Comparison of ENCODE assay signal across 26 mouse cellular contexts in genomic region chr12:10549481-10550201, GRCm38 (mm10).
DNase-seq lines count a peak whose midpoint lies in the region; ATAC-seq and TF ChIP-seq lines count a peak whose summit lies in the region.
"Had no signal": no experiment of that assay in that cellular context is flagged by ENCODE, and none has a peak within 500 bp of the region (broad histone marks: within the 10 kb centered on the region; RNA-seq: fewer than 3 reads in every experiment).

No protein-coding gene starts in this region.

- H3K9me3 ChIP-seq in embryonic facial prominence, embryonic 14.5 days (ENCODE audit: control insufficient read depth, low read length) = 0 out of 2 replicates have a peak, but pooled peaks cover 1% of the 10 kb centered on the region
- H3K9me3 ChIP-seq in embryonic facial prominence, embryonic 10.5 days = peaks cover 6% of the 10 kb centered on the region; the same call in 1 of the 2 replicates
- H3K9me3 ChIP-seq in kidney, embryonic 16.5 days (ENCODE audit: low read length) = no peaks in the 10 kb centered on the region
- no peaks in the 10 kb centered on the region for H3K9me3 ChIP-seq in lung, embryonic 14.5 days (ENCODE audit: low read depth, low read length)
- H3K9me3 ChIP-seq in limb, embryonic 14.5 days (ENCODE audit: control insufficient read depth, low read length) = no peaks in the 10 kb centered on the region
- H3K9me3 ChIP-seq: forebrain, embryonic 12.5 days; forebrain, embryonic 15.5 days; heart, embryonic 10.5 days; heart, embryonic 13.5 days had no signal

- DNase-seq in embryonic facial prominence, embryonic 14.5 days (ENCODE audit: low spot score) = peak; percentile 56
- DNase-seq in embryonic facial prominence, embryonic 10.5 days (ENCODE audit: low spot score) = no peak
- DNase-seq in kidney, adult 2 months = no peak
- peak; percentile 23 for DNase-seq in lung, embryonic 14.5 days
- DNase-seq in lung, postnatal 14 days = no peak
- DNase-seq in limb, embryonic 14.5 days (ENCODE audit: low spot score) = peak; percentile 69
- no peak for DNase-seq in right cerebral cortex, adult 2 months (ENCODE audit: low spot score in 2 of 2)
- DNase-seq: adrenal gland, adult 2 months; adrenal gland, postnatal 14 days; cerebellum, adult 11-12 months; cerebellum, adult 8-10 months; cerebellum, postnatal 14 days; gastrocnemius, postnatal 10 days; gastrocnemius, postnatal 36 days; heart, adult 2 months; heart, postnatal 14 days; heart, postnatal 4 days had no signal

- 0 out of 2 replicates have a peak, but pooled peaks cover 5% of the 10 kb centered on the region for H3K4me1 ChIP-seq in embryonic facial prominence, embryonic 14.5 days (ENCODE audit: control insufficient read depth, insufficient read depth, low read length)
- no peaks in the 10 kb centered on the region for H3K4me1 ChIP-seq in embryonic facial prominence, embryonic 10.5 days
- no peaks in the 10 kb centered on the region for H3K4me1 ChIP-seq in kidney, embryonic 16.5 days (ENCODE audit: insufficient read depth, low read length)
- no peaks in the 10 kb centered on the region for H3K4me1 ChIP-seq in kidney, adult 2 months (ENCODE audit: control insufficient read depth, insufficient read depth, low read length)
- H3K4me1 ChIP-seq in lung, embryonic 14.5 days (ENCODE audit: insufficient read depth) = no peaks in the 10 kb centered on the region
- H3K4me1 ChIP-seq in limb, embryonic 14.5 days (ENCODE audit: control insufficient read depth, insufficient read depth, low read length) = peaks cover 7% of the 10 kb centered on the region; the same call in 1 of the 2 replicates
- H3K4me1 ChIP-seq: forebrain, embryonic 12.5 days; forebrain, embryonic 15.5 days; heart, embryonic 10.5 days; heart, embryonic 13.5 days had no signal

- H3K4me3 ChIP-seq in embryonic facial prominence, embryonic 14.5 days (ENCODE audit: low read depth, low read length) = no peak overlapping the region
- no peak overlapping the region for H3K4me3 ChIP-seq in embryonic facial prominence, embryonic 10.5 days
- no peak overlapping the region for H3K4me3 ChIP-seq in kidney, embryonic 16.5 days (ENCODE audit: low read length)
- no peak overlapping the region for H3K4me3 ChIP-seq in kidney, adult 2 months (ENCODE audit: insufficient read depth, low read depth, low read length)
- H3K4me3 ChIP-seq in lung, embryonic 14.5 days (ENCODE audit: low read depth, low read length) = no peak overlapping the region
- H3K4me3 ChIP-seq in limb, embryonic 14.5 days (replicated peaks; ENCODE audit: low read length) = no peak overlapping the region
- H3K4me3 ChIP-seq: embryonic facial prominence, embryonic 12.5 days; erythroblast, embryonic 14.5 days; forebrain, embryonic 12.5 days; forebrain, embryonic 15.5 days; heart, adult 2 months; heart, embryonic 10.5 days; heart, embryonic 13.5 days had no signal

- H3K9ac ChIP-seq in embryonic facial prominence, embryonic 14.5 days (ENCODE audit: low read depth, low read length) = no peak overlapping the region
- H3K9ac ChIP-seq in kidney, embryonic 16.5 days (replicated peaks; ENCODE audit: low read length) = no peak overlapping the region
- H3K9ac ChIP-seq in lung, embryonic 14.5 days = no peak overlapping the region
- H3K9ac ChIP-seq in limb, embryonic 14.5 days (ENCODE audit: low read depth, low read length, severe bottlenecking) = no peak overlapping the region
- H3K9ac ChIP-seq: embryonic facial prominence, embryonic 12.5 days; forebrain, embryonic 12.5 days; forebrain, embryonic 15.5 days; heart, embryonic 13.5 days; hindbrain, embryonic 14.5 days had no signal

- H3K27ac ChIP-seq in embryonic facial prominence, embryonic 14.5 days (replicated peaks; ENCODE audit: low read depth, low read length) = no peak overlapping the region
- no peak overlapping the region for H3K27ac ChIP-seq in embryonic facial prominence, embryonic 10.5 days (replicated peaks)
- H3K27ac ChIP-seq in kidney, embryonic 16.5 days (ENCODE audit: low read length) = no peak overlapping the region
- H3K27ac ChIP-seq in kidney, adult 2 months (ENCODE audit: insufficient read depth, low read depth, low read length) = no peak overlapping the region
- H3K27ac ChIP-seq in lung, embryonic 14.5 days (ENCODE audit: low read depth) = no peak overlapping the region
- 0 out of 2 replicates have a peak overlapping the region, but pooled peaks have one; percentile 46 for H3K27ac ChIP-seq in limb, embryonic 14.5 days (replicated peaks; ENCODE audit: low read depth, low read length)
- H3K27ac ChIP-seq: embryonic facial prominence, embryonic 12.5 days; forebrain, embryonic 12.5 days; forebrain, embryonic 15.5 days; heart, adult 2 months; heart, embryonic 10.5 days; heart, embryonic 13.5 days; hindbrain, embryonic 14.5 days; hindbrain, postnatal 0 days had no signal

- H3K4me2 ChIP-seq in embryonic facial prominence, embryonic 14.5 days (ENCODE audit: low read depth, low read length) = no peak overlapping the region
- no peak overlapping the region for H3K4me2 ChIP-seq in kidney, embryonic 16.5 days (replicated peaks; ENCODE audit: low read depth, low read length)
- H3K4me2 ChIP-seq in lung, embryonic 14.5 days = no peak overlapping the region
- no peak overlapping the region for H3K4me2 ChIP-seq in limb, embryonic 14.5 days (replicated peaks; ENCODE audit: low read depth, low read length, severe bottlenecking)
- H3K4me2 ChIP-seq: embryonic facial prominence, embryonic 12.5 days; forebrain, embryonic 12.5 days; forebrain, embryonic 15.5 days; heart, embryonic 13.5 days; hindbrain, embryonic 14.5 days had no signal

- ATAC-seq in embryonic facial prominence, embryonic 14.5 days (ENCODE audit: low read depth) = no peak
- peak; percentile 31; the same call in 1 of the 2 replicates for ATAC-seq in kidney, embryonic 16.5 days (ENCODE audit: low FRiP score, low TSS enrichment)
- ATAC-seq in lung, embryonic 14.5 days (ENCODE audit: insufficient read depth) = no peak
- ATAC-seq in limb, embryonic 14.5 days (ENCODE audit: low FRiP score, low read depth) = peak; percentile 53; the same call in 1 of the 2 replicates
- ATAC-seq: forebrain, embryonic 15.5 days; hindbrain, postnatal 0 days had no signal

- TF ChIP-seq CTCF in kidney, adult 2 months (conservative IDR thresholded peaks at IDR 0.05; ENCODE audit: insufficient read depth, insufficient read length, low read depth, low read length) = no peak
- TF ChIP-seq CTCF in lung, embryonic 14.5 days (IDR thresholded peaks at IDR 0.05; ENCODE audit: low read depth) = no peak

- 9% methylated on average over 1 of the region's 1 CpGs for WGBS in embryonic facial prominence, embryonic 14.5 days
- 40% methylated on average over 1 of the region's 1 CpGs for WGBS in embryonic facial prominence, embryonic 10.5 days
- WGBS in kidney, embryonic 16.5 days = 31% methylated on average over 1 of the region's 1 CpGs
- WGBS in kidney, adult 2 months = 14% methylated on average over 1 of the region's 1 CpGs
- 11% methylated on average over 1 of the region's 1 CpGs for WGBS in lung, embryonic 14.5 days
- 28% methylated on average over 1 of the region's 1 CpGs for WGBS in limb, embryonic 14.5 days

- no peak for TF ChIP-seq POLR2A in kidney, adult 2 months (IDR thresholded peaks at IDR 0.05; ENCODE audit: low read depth, low read length)
- no peak for TF ChIP-seq POLR2A in limb, embryonic 14.5 days (IDR thresholded peaks at IDR 0.05; ENCODE audit: borderline replicate concordance, extremely low read depth, insufficient read depth, insufficient read length)

- H3K27me3 ChIP-seq in embryonic facial prominence, embryonic 14.5 days (replicated peaks; ENCODE audit: control insufficient read depth, insufficient read depth, low read length) = no peaks in the 10 kb centered on the region
- no peaks in the 10 kb centered on the region for H3K27me3 ChIP-seq in embryonic facial prominence, embryonic 10.5 days (replicated peaks; ENCODE audit: low read depth, poor library complexity, severe bottlenecking)
- H3K27me3 ChIP-seq in kidney, embryonic 16.5 days (ENCODE audit: insufficient read depth, low read length) = no peaks in the 10 kb centered on the region
- no peaks in the 10 kb centered on the region for H3K27me3 ChIP-seq in kidney, adult 2 months (replicated peaks; ENCODE audit: control insufficient read depth, insufficient read depth, low read length)
- no peaks in the 10 kb centered on the region for H3K27me3 ChIP-seq in lung, embryonic 14.5 days (ENCODE audit: insufficient read depth, low read length)
- no peaks in the 10 kb centered on the region for H3K27me3 ChIP-seq in limb, embryonic 14.5 days (ENCODE audit: control insufficient read depth, insufficient read depth, low read length)
- H3K27me3 ChIP-seq: embryonic facial prominence, embryonic 12.5 days; forebrain, embryonic 12.5 days; forebrain, embryonic 15.5 days; heart, embryonic 13.5 days had no signal

- H3K36me3 ChIP-seq in embryonic facial prominence, embryonic 14.5 days (ENCODE audit: control insufficient read depth, insufficient read depth, low read length) = no peaks in the 10 kb centered on the region
- no peaks in the 10 kb centered on the region for H3K36me3 ChIP-seq in embryonic facial prominence, embryonic 10.5 days (replicated peaks)
- H3K36me3 ChIP-seq in kidney, embryonic 16.5 days (ENCODE audit: insufficient read depth, low read length) = no peaks in the 10 kb centered on the region
- H3K36me3 ChIP-seq in kidney, adult 2 months (ENCODE audit: control insufficient read depth, insufficient read depth, low read length) = no peaks in the 10 kb centered on the region
- no peaks in the 10 kb centered on the region for H3K36me3 ChIP-seq in lung, embryonic 14.5 days (ENCODE audit: insufficient read depth)
- H3K36me3 ChIP-seq in limb, embryonic 14.5 days (ENCODE audit: control insufficient read depth, insufficient read depth, low read length) = no peaks in the 10 kb centered on the region
- H3K36me3 ChIP-seq: embryonic facial prominence, embryonic 12.5 days; forebrain, embryonic 12.5 days; forebrain, embryonic 15.5 days; heart, embryonic 10.5 days; heart, embryonic 13.5 days had no signal

Comparison
In these comparisons a context has a peak if more than half of its experiments do, and no peak if none do; other contexts are left out.
1. DNase-seq: peak in embryonic facial prominence, embryonic 14.5 days (single experiment), lung, embryonic 14.5 days (single experiment) and limb, embryonic 14.5 days (single experiment); none in embryonic facial prominence, embryonic 10.5 days (single experiment), kidney, adult 2 months (single experiment), lung, postnatal 14 days (single experiment) and right cerebral cortex, adult 2 months (0 of 2).
2. ATAC-seq: peak in kidney, embryonic 16.5 days (single experiment) and limb, embryonic 14.5 days (single experiment); none in embryonic facial prominence, embryonic 14.5 days (single experiment) and lung, embryonic 14.5 days (single experiment).